Mouse (Mus musculus): ENCODE measurements around the gene Sipa1l3.

Gene Sipa1l3

GRCm38 (mm10) chr7:29441151-29441550 lies 77.3 kb downstream of the Sipa1l3 start:
- no peak for DNase-seq

DNA sequence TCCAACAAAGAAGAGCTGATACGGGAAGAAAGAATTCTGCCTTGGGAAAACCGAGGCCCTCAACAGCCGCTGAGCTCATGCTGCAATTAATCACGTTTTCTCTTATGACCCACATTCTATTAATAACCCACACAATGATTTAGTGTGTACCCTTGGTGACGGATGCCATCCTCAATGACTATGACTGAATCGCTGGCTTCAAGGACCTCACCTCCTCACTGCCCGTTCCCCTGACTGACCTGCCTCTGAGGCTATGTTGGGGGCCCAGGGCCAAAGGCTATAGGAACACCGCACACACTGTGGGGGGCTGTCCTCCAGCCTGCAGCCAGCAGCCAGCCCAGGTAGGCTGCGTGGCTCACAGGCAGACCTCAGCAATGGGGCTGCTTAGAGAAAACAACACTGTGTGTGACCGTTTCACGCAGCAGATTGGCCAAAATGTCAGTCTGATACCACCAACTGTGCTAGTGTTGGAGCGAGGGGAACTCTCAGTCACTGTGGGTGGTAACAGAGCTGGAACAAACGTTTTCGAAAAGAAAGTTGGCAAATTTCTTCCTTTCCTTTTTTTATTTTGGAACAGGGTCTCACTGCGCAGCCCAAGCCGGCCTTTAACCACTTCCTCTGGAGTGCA lies 79.7 kb downstream of the Sipa1l3 start:
- no peak for DNase-seq

GRCm38 (mm10) chr7:29438204-29438603 lies 80.2 kb downstream of the Sipa1l3 start:
- no peak for DNase-seq

- DNase-seq: no peak
These were observed 81.4 kb downstream of the Sipa1l3 start for GRCm38 (mm10) chr7:29437072-29437471.

GRCm38 (mm10) chr7:29434313-29435035 lies 84.0 kb downstream of the Sipa1l3 start:
- no peak for DNase-seq

DNA sequence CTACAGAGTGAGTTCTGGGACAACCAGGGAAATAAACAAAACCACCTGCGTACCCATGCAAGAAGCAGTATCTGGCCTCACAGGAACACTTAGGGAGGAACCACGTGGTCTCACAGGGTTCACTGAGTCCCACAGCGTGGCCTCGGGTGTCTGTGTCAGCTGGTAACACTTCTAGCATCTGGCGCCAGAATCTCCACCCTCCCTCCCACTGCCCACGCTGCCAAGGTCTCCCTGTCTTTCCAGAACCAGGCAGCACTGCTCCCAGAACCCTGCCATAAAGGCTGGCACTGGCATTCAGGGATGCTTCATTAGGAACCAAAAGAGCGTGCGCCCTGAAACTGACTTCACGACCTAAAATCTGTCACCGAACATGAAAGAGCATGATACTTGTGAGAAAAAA lies 84.7 kb downstream of the Sipa1l3 start:
- no peak for DNase-seq

GRCm38 (mm10) chr7:29432947-29433553 lies 85.4 kb downstream of the Sipa1l3 start:
- no peak for DNase-seq

DNA sequence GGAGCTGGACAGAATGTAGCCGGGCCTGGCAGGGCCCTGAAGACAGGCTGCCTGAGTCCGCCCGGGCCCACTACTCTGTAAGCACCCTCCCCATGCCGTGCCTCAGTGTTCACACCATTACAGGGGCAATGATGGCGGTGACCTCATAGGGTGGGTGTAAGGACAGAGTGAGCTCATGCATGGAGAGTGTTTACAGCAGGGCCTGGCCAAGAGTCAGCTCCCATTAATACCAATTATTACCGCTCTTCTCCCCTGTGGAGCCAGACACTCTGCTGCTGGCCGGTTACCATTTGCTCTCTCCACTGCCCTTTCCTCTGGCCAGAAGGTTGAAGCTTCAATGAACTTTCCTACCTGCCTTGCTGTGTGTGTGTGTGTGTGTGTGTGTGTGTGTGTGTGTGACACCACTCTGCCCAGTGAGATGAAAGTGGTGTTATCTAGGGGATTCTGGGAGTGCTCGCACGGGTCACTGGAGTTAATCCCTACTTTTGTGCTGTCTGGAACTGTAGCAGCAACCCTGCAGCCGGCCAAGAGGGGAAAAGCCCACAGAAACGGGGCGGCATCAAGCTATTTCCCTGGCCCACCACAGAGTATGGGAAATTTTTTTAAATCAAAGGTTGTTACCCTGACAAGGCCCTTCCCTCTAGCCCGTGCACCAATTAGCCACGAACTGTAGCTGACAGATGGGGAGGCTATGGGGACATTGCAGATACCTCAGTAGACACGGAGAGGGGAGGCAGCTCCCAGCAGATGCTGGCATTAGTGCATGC lies 86.1 kb downstream of the Sipa1l3 start:
- no peak for DNase-seq

- DNase-seq: no peak
These were observed 87.7 kb downstream of the Sipa1l3 start for GRCm38 (mm10) chr7:29430739-29431211.

DNA sequence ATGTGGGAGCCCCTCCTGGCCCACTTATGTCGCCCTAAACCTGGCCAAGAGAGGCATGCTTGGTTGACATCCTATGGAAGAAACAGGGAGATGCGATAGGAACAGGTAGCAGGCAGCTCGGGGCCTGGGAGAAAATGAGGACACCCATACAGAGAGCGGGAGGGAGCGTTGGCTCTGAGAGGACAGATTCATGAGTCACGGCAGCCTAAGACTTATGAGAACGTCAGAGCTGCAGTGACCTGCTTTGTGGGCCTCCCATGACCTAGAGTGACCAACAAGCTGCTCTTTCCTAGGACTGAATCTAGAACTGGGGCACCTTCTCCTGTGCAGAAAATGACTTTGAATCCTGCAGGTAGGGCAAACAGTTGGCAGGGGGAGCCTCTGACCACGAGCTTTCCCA lies 92.4 kb downstream of the Sipa1l3 start:
- DNase-seq: no peak

DNA sequence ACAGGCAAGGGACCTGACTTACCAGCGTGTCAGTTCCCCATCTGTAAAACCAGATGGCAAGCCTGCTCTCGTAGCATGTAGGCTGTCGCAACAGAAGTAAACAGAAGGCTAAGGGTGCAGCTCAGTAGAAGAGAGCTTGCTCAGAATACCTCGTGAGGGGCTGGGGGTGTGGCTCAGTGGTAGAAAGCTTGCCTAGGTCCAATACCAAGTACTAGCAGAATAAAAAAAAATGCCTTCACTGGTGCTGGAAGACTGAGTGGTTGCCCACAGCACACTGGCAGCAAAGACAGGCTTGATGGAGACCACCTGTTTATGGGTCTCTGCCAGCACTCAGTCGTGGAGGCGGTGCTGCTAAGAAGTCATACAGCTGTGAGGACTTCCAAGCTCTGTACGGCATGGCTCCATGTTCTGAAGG lies 93.0 kb downstream of the Sipa1l3 start:
- DNase-seq: no peak

DNA sequence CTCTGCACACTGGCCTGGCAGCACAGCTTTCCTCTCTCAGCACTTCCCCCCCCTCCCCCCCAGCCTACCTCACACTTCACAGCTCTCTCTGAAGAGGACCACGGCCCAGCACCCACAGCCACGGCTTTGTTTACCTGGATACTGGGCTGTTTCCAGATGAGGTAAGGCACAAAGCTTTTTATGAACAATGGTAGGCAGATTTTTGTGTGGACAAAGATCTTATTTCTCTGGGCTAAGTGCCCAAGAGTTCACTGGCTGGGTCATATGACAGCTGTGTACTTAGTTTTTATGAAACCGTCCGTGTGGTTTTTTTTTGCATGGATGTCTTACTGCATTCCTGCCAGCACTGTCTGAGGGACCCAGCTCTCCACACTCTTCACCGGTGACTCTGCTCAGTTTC lies 93.8 kb downstream of the Sipa1l3 start:
- DNase-seq: no peak

- no peak for DNase-seq
These were observed 96.6 kb downstream of the Sipa1l3 start for GRCm38 (mm10) chr7:29421909-29422244.

DNA sequence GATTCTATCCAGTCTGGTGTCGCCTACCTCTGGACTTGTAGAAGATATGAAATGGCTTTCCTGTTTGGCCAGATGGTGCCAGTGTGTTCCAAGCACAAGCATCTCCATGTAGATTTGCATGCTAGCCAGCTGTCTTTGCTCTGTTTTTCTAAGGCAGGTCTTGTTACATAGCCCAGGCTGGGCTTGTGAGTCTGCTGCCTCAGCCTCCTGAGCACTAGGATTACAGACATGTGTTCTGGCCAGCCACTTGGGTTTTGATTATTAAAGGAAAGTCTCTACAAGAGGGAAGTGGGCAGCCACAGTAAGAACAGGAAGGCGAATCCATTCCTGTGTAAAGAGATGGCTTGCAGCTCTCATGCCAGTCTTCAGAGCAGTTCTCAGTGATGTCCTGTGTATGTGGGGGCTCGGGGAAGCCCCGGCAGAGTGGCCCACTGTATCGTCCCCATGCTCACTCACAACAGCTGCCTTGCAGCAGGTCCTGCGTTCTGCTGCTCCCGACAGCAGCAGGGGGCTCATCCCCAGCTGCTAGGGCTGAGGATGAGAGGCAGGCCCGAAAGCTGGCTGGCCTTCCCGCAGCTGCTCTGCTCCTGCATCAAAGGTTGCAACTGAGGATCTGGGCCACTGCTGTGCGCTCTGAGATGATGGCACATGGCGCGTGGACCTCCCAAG lies 97.1 kb downstream of the Sipa1l3 start:
- peak; percentile 39 for DNase-seq

- no peak for DNase-seq
These were observed 98.6 kb downstream of the Sipa1l3 start for GRCm38 (mm10) chr7:29419836-29420235.

- DNase-seq: no peak
These were observed 100.2 kb downstream of the Sipa1l3 start for GRCm38 (mm10) chr7:29418231-29418630.

DNA sequence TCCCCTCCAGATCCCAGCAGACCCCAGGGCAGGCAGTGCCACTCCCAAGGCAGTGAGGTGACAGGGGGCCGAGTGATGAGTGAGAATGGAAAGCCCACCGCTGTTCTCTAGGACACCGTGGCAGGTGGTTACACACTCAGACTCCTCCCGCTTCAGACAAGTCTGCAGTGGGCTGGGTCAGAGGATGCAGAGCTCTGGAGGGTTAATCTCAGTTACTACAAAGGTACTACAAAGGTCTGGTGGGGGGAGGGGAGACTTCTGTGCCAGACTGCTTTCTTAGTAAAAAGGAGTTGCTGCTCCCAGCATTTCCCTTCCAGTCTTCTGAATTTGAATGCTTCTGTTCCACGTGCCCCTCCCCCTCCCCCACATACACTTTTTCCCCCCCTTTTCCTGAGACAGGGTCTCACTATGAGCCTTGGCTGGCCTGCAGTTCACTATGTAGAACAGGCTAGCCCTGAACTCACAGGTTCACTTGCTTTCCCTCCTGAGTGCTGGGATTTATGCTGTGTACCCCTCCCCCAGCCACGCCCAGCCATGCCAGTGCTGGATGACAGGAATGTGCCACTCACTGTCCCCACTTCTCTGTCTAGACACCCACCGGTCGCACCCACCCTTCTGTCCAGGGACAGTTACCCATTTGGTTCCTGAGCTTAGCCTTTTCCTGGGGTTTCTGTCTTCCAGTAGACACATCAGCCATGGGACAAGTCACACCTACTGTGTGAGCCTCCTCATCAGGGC lies 100.9 kb downstream of the Sipa1l3 start:
- peak; percentile 62 for DNase-seq

- no peak for DNase-seq
These were observed 101.5 kb downstream of the Sipa1l3 start for GRCm38 (mm10) chr7:29416906-29417305.

DNA sequence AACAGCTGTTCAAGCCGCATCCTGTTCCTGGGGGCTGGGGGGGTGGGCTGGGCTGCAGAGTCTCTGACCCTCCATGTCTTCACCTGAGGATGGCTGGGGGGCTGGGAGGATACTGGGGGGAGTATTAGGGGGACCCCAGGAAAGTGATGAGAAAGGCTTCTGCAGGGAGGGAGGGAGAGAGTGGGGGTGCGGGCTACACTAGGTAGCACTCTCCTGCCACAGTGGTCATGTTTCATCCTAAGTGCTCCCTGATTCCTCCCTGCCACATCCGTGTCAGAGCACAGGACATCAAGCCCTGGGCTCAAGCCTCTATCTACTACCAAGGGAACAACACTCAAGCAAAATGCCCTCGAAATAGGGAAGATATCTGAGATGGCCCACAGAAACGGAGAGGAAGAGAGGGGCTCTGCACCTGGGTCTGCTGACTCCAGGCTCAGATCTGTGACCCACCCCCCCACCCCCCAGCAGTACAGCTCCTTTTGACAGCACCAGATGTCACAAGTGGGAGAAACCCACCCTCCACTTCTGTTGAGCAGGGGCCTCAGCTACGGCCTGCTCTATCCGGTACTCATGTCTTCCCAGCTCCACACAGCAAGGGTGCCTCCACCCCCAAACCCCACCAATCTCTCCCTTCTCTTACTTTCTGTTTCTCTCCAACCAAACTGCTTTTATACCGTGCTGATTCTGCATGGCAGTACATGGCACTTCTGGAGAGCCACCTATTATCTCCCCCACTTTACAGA lies 106.4 kb downstream of the Sipa1l3 start:
- no peak for DNase-seq

DNA sequence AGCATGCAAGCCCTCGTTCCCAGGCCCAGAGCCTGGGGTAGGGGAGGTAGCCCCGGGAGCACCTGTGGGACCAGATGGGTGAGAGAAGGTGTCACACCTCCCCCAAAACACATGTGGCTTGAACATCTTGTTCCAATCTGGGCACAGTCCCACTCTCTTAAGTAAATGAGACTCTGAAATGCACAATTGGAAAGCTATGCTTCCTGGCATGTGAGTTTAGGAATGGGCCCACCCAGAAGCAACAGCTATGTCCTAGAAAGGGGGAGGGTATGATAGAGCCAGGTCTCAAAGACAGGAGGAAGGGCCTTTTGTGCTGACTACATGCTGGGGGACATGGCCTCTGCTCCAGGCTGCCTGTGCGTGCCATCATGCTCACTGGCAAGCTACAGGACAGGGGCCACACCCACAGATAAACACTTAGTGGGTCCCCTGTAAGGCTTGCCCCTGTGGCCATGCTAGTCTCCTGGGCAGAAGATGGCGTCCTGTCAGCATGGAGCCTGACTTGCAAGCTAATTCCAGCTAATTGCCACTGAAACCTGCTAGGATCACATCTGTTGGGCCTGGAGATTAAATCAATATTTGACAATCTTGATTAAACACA lies 107.1 kb downstream of the Sipa1l3 start:
- DNase-seq: peak; percentile 39

DNA sequence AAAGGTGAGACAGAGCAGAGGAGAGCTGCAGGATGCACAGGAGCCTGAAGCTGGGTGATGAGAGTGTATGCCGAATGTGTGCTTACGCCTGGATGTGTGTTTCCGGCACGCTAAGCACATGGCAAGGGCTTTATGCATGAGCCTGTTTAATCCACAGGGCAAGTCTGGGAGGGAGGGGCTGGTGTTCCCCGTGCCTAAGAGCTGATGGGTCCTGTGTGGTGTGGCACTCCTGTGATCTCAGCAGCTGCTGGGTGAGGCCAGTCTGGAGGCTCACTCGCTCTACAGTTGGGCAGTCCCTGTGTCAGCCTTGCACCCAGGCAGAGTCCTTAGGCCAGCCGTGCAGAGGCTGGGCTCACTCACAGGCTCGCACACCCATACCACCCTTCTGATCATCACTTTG lies 108.0 kb downstream of the Sipa1l3 start:
- DNase-seq: no peak

Measured in embryo, embryonic 11 days (tissue).